Mouse (Mus musculus) CH12.LX (cell line): ENCODE results near the gene Psmc3ip. TPM values are rescaled to one million over a fixed set of nuclear protein-coding genes. Genes with fewer than 3 reads are reported as not detected.
A peak's percentile ranks its signal among the peaks of the same experiment; 100 is the strongest.

Experiments used
- DNase-seq: peaks from one replicate; pipeline ENCODE4 v3.0.0-alpha.2; 2013; ENCODE audit errors: extremely low read depth
- H3K27ac ChIP-seq: 2 replicates; pipeline ENCODE4 v1.5.1; 2012; ENCODE audit warnings: low read depth, mild to moderate bottlenecking, control low read depth, moderate library complexity; ENCODE audit not compliant: insufficient read depth
- H3K27me3 ChIP-seq: replicated peaks from 2 replicates; pipeline ENCODE3; 2012; ENCODE audit warnings: inconsistent platforms
- H3K36me3 ChIP-seq, 2 experiments: replicated peaks in 1 of 2; 2 replicates each; pipeline versions ENCODE3 to v1.6.1; 2012; ENCODE audit warnings: inconsistent platforms in 1 of 2, low read length in 1 of 2, mild to moderate bottlenecking in 1 of 2, mixed read lengths in 1 of 2, moderate library complexity in 1 of 2; ENCODE audit not compliant: control insufficient read depth in 1 of 2, insufficient read depth in 1 of 2
- H3K4me1 ChIP-seq, 2 experiments: 2 replicates each; pipeline ENCODE4 v1.6.1; 2012; ENCODE audit warnings: inconsistent platforms in 1 of 2, moderate library complexity in 1 of 2; ENCODE audit not compliant: insufficient read depth in 2 of 2, control insufficient read depth in 1 of 2
- H3K4me2 ChIP-seq: 2 replicates; pipeline ENCODE4 v1.6.1; 2012; ENCODE audit warnings: low read depth, mild to moderate bottlenecking, control low read depth; ENCODE audit not compliant: poor library complexity, insufficient read depth, severe bottlenecking
- H3K4me3 ChIP-seq, 3 experiments: fragments of 150-350 bp in 1 of 3; sonication (generic) in 1 of 3; replicated peaks in 1 of 3; 2 replicates each; pipeline versions ENCODE3 to v1.5.1; 2011 to 2012; ENCODE audit warnings: low read depth in 2 of 3, low read length in 2 of 3, mild to moderate bottlenecking in 2 of 3, moderate library complexity in 2 of 3, control low read depth in 1 of 3, improper control_type of control experiment in 1 of 3, inconsistent platforms in 1 of 3, mixed read lengths in 1 of 3; ENCODE audit not compliant: poor library complexity in 1 of 3
- H3K79me2 ChIP-seq: replicated peaks from 2 replicates; pipeline ENCODE4 v1.6.1; 2012; ENCODE audit warnings: mild to moderate bottlenecking, moderate library complexity; ENCODE audit not compliant: control insufficient read depth, poor library complexity, insufficient read depth, severe bottlenecking; ENCODE audit errors: extremely low read depth
- H3K9ac ChIP-seq: 2 replicates; pipeline ENCODE4 v1.6.1; 2012; ENCODE audit warnings: low read depth, mild to moderate bottlenecking, control low read depth, moderate library complexity; ENCODE audit not compliant: insufficient read depth
- H3K9me3 ChIP-seq: replicated peaks from 2 replicates; pipeline ENCODE3; 2012; ENCODE audit warnings: low read length, inconsistent platforms, mixed read lengths
- BHLHE40 ChIP-seq: IDR thresholded peaks from 2 replicates; pipeline ENCODE4 v1.6.1; 2011; ENCODE audit warnings: mild to moderate bottlenecking, low read depth, low read length, improper control_type of control experiment
- CHD2 ChIP-seq: IDR thresholded peaks from 2 replicates; pipeline ENCODE4 v1.6.1; 2011; ENCODE audit warnings: low read length, improper control_type of control experiment
- E2F4 ChIP-seq: IDR thresholded peaks from 2 replicates; pipeline ENCODE4 v1.6.1; 2011; ENCODE audit warnings: low read depth, low read length, improper control_type of control experiment; ENCODE audit not compliant: insufficient replicate concordance
- ELF1 ChIP-seq: IDR thresholded peaks from 2 replicates; pipeline ENCODE4 v1.6.1; 2014; ENCODE audit warnings: low read depth, mild to moderate bottlenecking, inconsistent platforms, low read length, improper control_type of control experiment
- EP300 ChIP-seq: IDR thresholded peaks from 2 replicates; pipeline ENCODE4 v1.6.1; 2011; ENCODE audit warnings: low read length, improper control_type of control experiment
- ETS1 ChIP-seq: conservative IDR thresholded peaks from 2 replicates; pipeline ENCODE4 v1.6.1; 2012; ENCODE audit warnings: low read depth, mild to moderate bottlenecking, inconsistent platforms, low read length, improper control_type of control experiment, moderate library complexity
- HCFC1 ChIP-seq: IDR thresholded peaks from 2 replicates; pipeline ENCODE4 v1.6.1; 2012; ENCODE audit warnings: low read depth, mild to moderate bottlenecking, inconsistent platforms, low read length, improper control_type of control experiment
- IRF4 ChIP-seq: IDR thresholded peaks from 2 replicates; pipeline ENCODE4 v1.6.1; 2014; ENCODE audit warnings: low read depth, mild to moderate bottlenecking, inconsistent platforms, low read length, improper control_type of control experiment
- JUN ChIP-seq: IDR thresholded peaks from 2 replicates; pipeline ENCODE4 v1.6.1; 2011; ENCODE audit warnings: low read depth, mild to moderate bottlenecking, low read length, improper control_type of control experiment, moderate library complexity; ENCODE audit not compliant: insufficient read depth
- KAT2A ChIP-seq: IDR thresholded peaks from 2 replicates; pipeline ENCODE4 v1.6.1; 2012; ENCODE audit warnings: low read length, improper control_type of control experiment, inconsistent platforms; ENCODE audit not compliant: insufficient replicate concordance
- MAFK ChIP-seq: IDR thresholded peaks from 2 replicates; pipeline ENCODE4 v1.6.1; 2011; ENCODE audit warnings: low read length, improper control_type of control experiment; ENCODE audit not compliant: insufficient replicate concordance
- MAX ChIP-seq: IDR thresholded peaks from 2 replicates; pipeline ENCODE4 v1.6.1; 2011; ENCODE audit warnings: low read length, improper control_type of control experiment
- MXI1 ChIP-seq: IDR thresholded peaks from 2 replicates; pipeline ENCODE4 v1.6.1; 2011; ENCODE audit warnings: mild to moderate bottlenecking, low read depth, low read length, improper control_type of control experiment
- MYC ChIP-seq: IDR thresholded peaks from 2 replicates; pipeline ENCODE4 v1.6.1; 2011; ENCODE audit warnings: low read depth, mild to moderate bottlenecking, improper control_type of control experiment, low read length
- NELFE ChIP-seq: IDR thresholded peaks from 2 replicates; pipeline ENCODE4 v1.6.1; 2011; ENCODE audit warnings: low read depth, low read length, improper control_type of control experiment
- PAX5 ChIP-seq: IDR thresholded peaks from 2 replicates; pipeline ENCODE4 v1.6.1; 2012; ENCODE audit warnings: low read length, inconsistent platforms, mixed read lengths
- POLR2A ChIP-seq: IDR thresholded peaks from 2 replicates; pipeline ENCODE4 v1.6.1; 2011; ENCODE audit warnings: low read depth, mild to moderate bottlenecking, improper control_type of control experiment, low read length
- POLR2AphosphoS2 ChIP-seq: IDR thresholded peaks from 2 replicates; pipeline ENCODE4 v1.6.1; 2011; ENCODE audit warnings: low read depth, low read length, improper control_type of control experiment
- RAD21 ChIP-seq: IDR thresholded peaks from 2 replicates; pipeline ENCODE4 v1.6.1; 2011; ENCODE audit warnings: low read depth, mild to moderate bottlenecking, low read length, improper control_type of control experiment, moderate library complexity
- SIN3A ChIP-seq: IDR thresholded peaks from 2 replicates; pipeline ENCODE4 v1.6.1; 2012; ENCODE audit warnings: low read length, improper control_type of control experiment, inconsistent platforms
- SMC3 ChIP-seq: IDR thresholded peaks from 2 replicates; pipeline ENCODE4 v1.6.1; 2011; ENCODE audit warnings: low read depth, low read length, improper control_type of control experiment
- TBP ChIP-seq: conservative IDR thresholded peaks from 2 replicates; pipeline ENCODE4 v1.6.1; 2011; ENCODE audit warnings: low read depth, low read length, improper control_type of control experiment
- UBTF ChIP-seq: IDR thresholded peaks from 2 replicates; pipeline ENCODE4 v1.6.1; 2012; ENCODE audit warnings: low read depth, mild to moderate bottlenecking, inconsistent platforms, low read length, improper control_type of control experiment, moderate library complexity
- USF1 ChIP-seq: IDR thresholded peaks from 2 replicates; pipeline ENCODE4 v1.6.1; 2014; ENCODE audit warnings: low read depth, mild to moderate bottlenecking, inconsistent platforms, low read length, improper control_type of control experiment
- ZC3H11A ChIP-seq: IDR thresholded peaks from 2 replicates; pipeline ENCODE4 v1.6.1; 2012; ENCODE audit warnings: low read depth, mild to moderate bottlenecking, inconsistent platforms, low read length, improper control_type of control experiment
- ZKSCAN1 ChIP-seq: IDR thresholded peaks from 2 replicates; pipeline ENCODE4 v1.6.1; 2012; ENCODE audit warnings: low read depth, inconsistent platforms, low read length, improper control_type of control experiment, borderline replicate concordance
- ZMIZ1 ChIP-seq: IDR thresholded peaks from 2 replicates; pipeline ENCODE4 v1.6.1; 2012; ENCODE audit warnings: low read depth, mild to moderate bottlenecking, inconsistent platforms, low read length, improper control_type of control experiment
- ZNF384 ChIP-seq: IDR thresholded peaks from 2 replicates; pipeline ENCODE4 v1.6.1; 2012; ENCODE audit warnings: low read depth, low read length, improper control_type of control experiment, inconsistent platforms
- dilution Hi-C: fragments of 300-500 bp; cut with MboI; formaldehyde crosslinking; loops from 2 replicates; pipeline ENCODE4 v1.14.3; 2020; ENCODE audit warnings: low sequenced_read_pairs; ENCODE audit not compliant: extremely low pct_unique_long_range_greater_than_20kb, extremely low pct_ligation_motif_present
- in situ Hi-C: fragments of 300-500 bp; cut with MboI; formaldehyde crosslinking; loops from 3 replicates; pipeline ENCODE4 v1.14.3; 2019; ENCODE audit warnings: low sequenced_read_pairs, low pct_ligation_motif_present, low pct_unique_long_range_greater_than_20kb, mixed read lengths
- polyA plus RNA-seq: library from polyadenylated mRNA; unstranded; fragments of >175 nt; gene quantifications from 2 replicates; pipeline ENCODE4 v1.2.1, GENCODE M21; 2012; ENCODE audit warnings: low read depth; ENCODE audit not compliant: insufficient read length
- total RNA-seq, 2 experiments: library from RNA; depleted of rRNA; stranded (reverse); fragments of 300-350 nt in 1 of 2; fragments of >200 nt in 1 of 2; gene quantifications; 2 replicates each; pipeline ENCODE4 v1.2.3; 2012 to 2014

Psmc3ip gene
- total and polyA plus RNA-seq, 3 experiments, result 63.7 to 89.9 (median 85.9) TPM

GRCm38 (mm10) chr11:101083083-101083697 is 12.0 kb downstream of the Psmc3ip start:
- Histone ChIP-seq H3K9ac (peak overlapping the region; percentile 95), H3K4me1 (peaks cover 22 to 50% of the 10 kb centered on the region in 2 experiments), H3K4me2 (peak overlapping the region; percentile 80), H3K4me3 (peak overlapping the region; percentile 75 to 100 (median 88)), H3K27ac (peak overlapping the region; percentile 55), H3K36me3 (peaks cover 14 to 32% of the 10 kb centered on the region in 2 experiments), H3K79me2 (peaks cover 17% of the 10 kb centered on the region; the same call in 1 of the 2 replicates), H3K27me3 (peaks cover 3% of the 10 kb centered on the region)
- in situ Hi-C loops, result loop anchor here (5.0 to 10.0 kb wide), 2 partner anchors 99 to 222 kb away; partner anchors contain the start of gene Becn1
- dilution Hi-C loops, result no loop called here
- no peak for DNase-seq
- TF ChIP-seq KAT2A (no peak), HCFC1 (no peak), ZKSCAN1 (no peak), MXI1 (no peak; the same call in none of the 2 replicates), POLR2A (no peak), TBP (no peak), E2F4 (no peak), ETS1 (no peak), PAX5 (no peak), JUN (no peak), NELFE (no peak), MAX (no peak), EP300 (no peak), SMC3 (no peak), ZC3H11A (no peak), CHD2 (no peak), IRF4 (no peak)
- TF ChIP-seq, all 38 proteins: peak for 0
- H3K9me3 ChIP-seq, result no peaks in the 10 kb centered on the region

DNA sequence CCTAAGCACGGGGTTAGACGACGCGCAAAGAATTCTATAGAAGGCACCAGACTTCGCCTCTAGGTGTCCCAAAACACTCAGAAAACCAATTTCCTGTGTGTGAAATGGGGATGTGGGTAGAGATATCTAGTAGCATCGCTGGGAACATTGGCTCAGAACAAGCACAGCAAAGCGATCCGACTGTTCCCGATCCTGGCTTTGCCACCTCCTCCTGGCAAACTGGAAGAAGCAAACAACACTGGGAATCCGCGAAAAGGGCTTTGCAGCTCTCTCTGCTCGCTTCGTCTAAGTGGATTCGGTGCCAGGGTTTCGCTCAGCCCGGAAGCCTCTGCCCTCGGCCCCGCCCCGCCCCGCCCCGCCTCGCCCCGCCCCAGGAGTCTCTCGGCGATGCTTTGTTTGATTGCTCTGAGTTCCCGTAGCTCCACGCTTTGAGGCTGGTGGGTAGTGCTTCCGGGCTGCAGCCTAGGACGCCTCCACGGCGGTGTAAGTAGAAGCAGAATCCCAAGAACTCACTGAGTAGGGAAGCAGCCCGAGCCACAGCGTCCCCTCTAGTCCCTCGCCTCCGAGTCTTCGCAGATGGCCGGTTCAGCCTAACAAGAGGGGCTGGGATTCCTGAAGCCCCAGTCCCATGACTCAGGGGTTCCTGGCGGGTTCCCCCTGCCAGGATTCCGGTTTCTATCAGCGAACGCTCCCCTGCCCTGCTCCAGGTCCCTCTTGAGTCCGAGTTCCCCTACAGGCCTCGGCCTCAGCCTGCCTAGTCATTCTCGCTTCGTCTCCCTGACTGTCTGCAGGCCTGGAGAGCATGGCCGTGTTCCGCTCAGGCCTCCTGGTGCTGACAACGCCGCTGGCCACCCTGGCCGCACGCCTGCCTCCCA is 12.8 kb downstream of the Psmc3ip start, which contains the start of gene Coasy:
TSS of gene Coasy (plus strand) at position 358 of the 875 bp plus-strand sequence.
- H3K27me3 ChIP-seq, result peaks cover 3% of the 10 kb centered on the region
- peaks cover 14% of the 10 kb centered on the region; the same call in 1 of the 2 replicates for H3K79me2 ChIP-seq
- H3K9ac ChIP-seq, result peak within 1 kb of the TSS; percentile 95
- H3K36me3 ChIP-seq, result peaks cover 14 to 28% of the 10 kb centered on the region in 2 experiments
- H3K4me1 ChIP-seq, result peaks cover 17 to 43% of the 10 kb centered on the region in 2 experiments
- peak within 1 kb of the TSS; percentile 80 for H3K4me2 ChIP-seq
- in situ Hi-C loops (loop anchor here (5.0 to 10.0 kb wide), 2 partner anchors 100 to 222 kb away; partner anchors contain the start of gene Becn1), dilution Hi-C loops (no loop called here)
- H3K4me3 ChIP-seq, result peak within 1 kb of the TSS; percentile 75 to 100 (median 88)
- H3K27ac ChIP-seq, result peak within 1 kb of the TSS; percentile 55
- peak; percentile 94 for DNase-seq
- H3K9me3 ChIP-seq, result no peaks in the 10 kb centered on the region
- TF ChIP-seq HCFC1 (peak; percentile 85), IRF4 (peak; percentile 69), MYC (peak; percentile 18; the same call in 1 of the 2 replicates), ELF1 (peak; percentile 92), EP300 (0 out of 2 replicates have a peak, but pooled peaks have one; percentile 8), BHLHE40 (peak; percentile 20), TBP (peak; percentile 87; the same call in 1 of the 2 replicates), SIN3A (peak; percentile 98), NELFE (peak; percentile 96), USF1 (no peak; the same call in 1 of the 2 replicates), ZMIZ1 (peak; percentile 96), UBTF (no peak; the same call in 1 of the 2 replicates), RAD21 (peak; percentile 77), MAX (peak; percentile 55; the same call in 1 of the 2 replicates), ZKSCAN1 (no peak), MAFK (peak; percentile 45; the same call in 1 of the 2 replicates), MXI1 (peak; percentile 92), ZNF384 (no peak), POLR2A (peak; percentile 99), POLR2AphosphoS2 (peak; percentile 96)
